ENCODE assay signal across 31 mouse cellular contexts in genomic region chr16:50578361-50578760, GRCm38 (mm10). TPM values are rescaled to one million over a fixed set of nuclear protein-coding genes. Genes with fewer than 3 reads are reported as not detected.
"Had no signal": no experiment of that assay in that cellular context is flagged by ENCODE, and none has a peak within 500 bp of the region (broad histone marks: within the 10 kb centered on the region; RNA-seq: fewer than 3 reads in every experiment).

No protein-coding gene starts in this region.

- H3K27ac ChIP-seq: kidney, embryonic 15.5 days; limb, embryonic 10.5 days; limb, embryonic 13.5 days; liver, embryonic 12.5 days; liver, embryonic 15.5 days; lung, embryonic 15.5 days; neural tube, embryonic 12.5 days; neural tube, embryonic 15.5 days; stomach, postnatal 0 days had no signal

- H3K9ac ChIP-seq: kidney, embryonic 15.5 days; limb, embryonic 13.5 days; liver, embryonic 12.5 days; liver, embryonic 15.5 days; lung, embryonic 15.5 days; neural tube, embryonic 12.5 days; neural tube, embryonic 15.5 days had no signal

- ATAC-seq: liver, embryonic 12.5 days had no signal

- H3K4me3 ChIP-seq: kidney, embryonic 15.5 days; limb, embryonic 10.5 days; limb, embryonic 13.5 days; liver, embryonic 12.5 days; liver, embryonic 15.5 days; lung, embryonic 15.5 days; neural tube, embryonic 12.5 days; neural tube, embryonic 15.5 days had no signal

- H3K9me3 ChIP-seq: kidney, embryonic 15.5 days; limb, embryonic 10.5 days; limb, embryonic 13.5 days; liver, embryonic 12.5 days; liver, embryonic 15.5 days; lung, embryonic 15.5 days; neural tube, embryonic 12.5 days; neural tube, embryonic 15.5 days had no signal

- DNase-seq: kidney, adult 8-10 months; kidney, postnatal 10 days; kidney, postnatal 4 days; liver; lung, adult 18-20 months; lung, postnatal 10 days; lung, postnatal 36 days; midbrain, embryonic 14.5 days; right cerebral cortex, adult 18-20 months; right cerebral cortex, postnatal 14 days; right cerebral cortex, postnatal 4 days; thymus, adult 2 months; thymus, postnatal 14 days had no signal

- H3K4me2 ChIP-seq: kidney, embryonic 15.5 days; limb, embryonic 13.5 days; liver, embryonic 12.5 days; liver, embryonic 15.5 days; lung, embryonic 15.5 days; midbrain, embryonic 11.5 days; neural tube, embryonic 12.5 days; neural tube, embryonic 15.5 days had no signal

- H3K36me3 ChIP-seq: kidney, embryonic 15.5 days; limb, embryonic 10.5 days; limb, embryonic 13.5 days; liver, embryonic 12.5 days; liver, embryonic 15.5 days; lung, embryonic 15.5 days; neural tube, embryonic 12.5 days; neural tube, embryonic 15.5 days had no signal

- H3K27me3 ChIP-seq: kidney, embryonic 15.5 days; limb, embryonic 13.5 days; liver, embryonic 12.5 days; liver, embryonic 15.5 days; lung, embryonic 15.5 days; neural tube, embryonic 12.5 days; neural tube, embryonic 15.5 days had no signal

- H3K4me1 ChIP-seq: kidney, embryonic 15.5 days; limb, embryonic 10.5 days; limb, embryonic 13.5 days; liver, embryonic 12.5 days; liver, embryonic 15.5 days; lung, embryonic 15.5 days; neural tube, embryonic 12.5 days; neural tube, embryonic 15.5 days had no signal

RNA-seq across cellular contexts. Expression of gene Ccdc54, which starts 12.6 kb away (rescaled TPM):
- total RNA-seq: layer of hippocampus, adult 18-20 months; layer of hippocampus, postnatal 14 days; left cerebral cortex, adult 8-10 months; left cerebral cortex, postnatal 25 days; megakaryocyte progenitor cell, adult 5-6 weeks; megakaryocyte-erythroid progenitor cell, adult 5-6 weeks; midbrain, postnatal 0 days had no signal
- polyA plus RNA-seq: kidney, embryonic 15.5 days; limb, embryonic 10.5 days; limb, embryonic 13.5 days; liver, embryonic 12.5 days; liver, embryonic 15.5 days; lung, embryonic 15.5 days; midbrain, embryonic 11.5 days; midbrain, embryonic 14.5 days; midbrain, postnatal 0 days; neural tube, embryonic 12.5 days; neural tube, embryonic 15.5 days; stomach, embryonic 14.5 days; stomach, postnatal 0 days; thymus, adult 2 months had no signal
